Comparison of ENCODE assay signal across 7 mouse cellular contexts in the genomic region with DNA sequence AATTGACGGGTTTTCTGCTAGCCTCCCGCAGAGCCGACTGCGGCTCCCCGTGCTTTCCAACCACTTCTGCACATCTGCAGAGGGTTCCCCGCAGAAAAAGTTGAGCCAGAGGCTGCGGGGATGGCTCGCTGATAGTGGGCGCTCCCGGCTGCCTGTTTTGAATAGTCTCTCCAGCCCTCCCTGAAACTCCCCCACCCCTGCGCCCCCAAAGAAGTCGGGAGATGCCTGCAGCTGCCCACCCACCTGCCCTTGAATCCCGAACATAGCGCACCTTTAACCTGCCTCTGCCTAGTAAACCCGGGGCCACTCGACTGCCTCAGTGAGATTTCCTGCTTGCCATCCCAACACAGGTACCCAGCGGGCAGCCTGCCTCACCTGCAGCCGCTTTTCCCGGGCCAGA. TPM values are rescaled to one million over a fixed set of nuclear protein-coding genes. Genes with fewer than 3 reads are reported as not detected.
DNase-seq lines count a peak whose midpoint lies in the region; ATAC-seq and TF ChIP-seq lines count a peak whose summit lies in the region.

No protein-coding gene starts in this region.

- H3K36me3 ChIP-seq in lung, embryonic 14.5 days (ENCODE audit: insufficient read depth), result no peaks in the 10 kb centered on the region
- H3K36me3 ChIP-seq in forebrain, embryonic 11.5 days (ENCODE audit: control insufficient read depth, insufficient read depth, low read length), result no peaks in the 10 kb centered on the region
- no peaks in the 10 kb centered on the region for H3K36me3 ChIP-seq in intestine, embryonic 14.5 days (ENCODE audit: control insufficient read depth, insufficient read depth, low read length)
- no peaks in the 10 kb centered on the region for H3K36me3 ChIP-seq in neural tube, embryonic 13.5 days

- no peak overlapping the region for H3K27ac ChIP-seq in lung, embryonic 14.5 days (ENCODE audit: low read depth)
- H3K27ac ChIP-seq in forebrain, embryonic 11.5 days (ENCODE audit: low read depth, low read length), result no peak overlapping the region
- no peak overlapping the region for H3K27ac ChIP-seq in intestine, embryonic 14.5 days (ENCODE audit: low read depth)
- H3K27ac ChIP-seq in neural tube, embryonic 13.5 days (replicated peaks), result peak overlapping the region; percentile 91

- TF ChIP-seq CTCF in lung, embryonic 14.5 days (IDR thresholded peaks at IDR 0.05; ENCODE audit: low read depth), result no peak

- 0 out of 2 replicates have a peak, but pooled peaks cover 4% of the 10 kb centered on the region for H3K4me1 ChIP-seq in lung, embryonic 14.5 days (ENCODE audit: insufficient read depth)
- peaks cover 6% of the 10 kb centered on the region; the same call in 1 of the 2 replicates for H3K4me1 ChIP-seq in forebrain, embryonic 11.5 days (replicated peaks; ENCODE audit: control insufficient read depth, insufficient read depth, low read length)
- peaks cover 5% of the 10 kb centered on the region for H3K4me1 ChIP-seq in intestine, embryonic 14.5 days (replicated peaks; ENCODE audit: control insufficient read depth, insufficient read depth, low read length)
- H3K4me1 ChIP-seq in neural tube, embryonic 13.5 days (replicated peaks), result peaks cover 49% of the 10 kb centered on the region

- WGBS in lung, embryonic 14.5 days, result 1% methylated on average over 19 of the region's 19 CpGs
- WGBS in forebrain, embryonic 11.5 days, result under 1% methylated on average over 19 of the region's 19 CpGs
- WGBS in intestine, embryonic 14.5 days, result under 1% methylated on average over 19 of the region's 19 CpGs
- WGBS in neural tube, embryonic 13.5 days, result under 1% methylated on average over 19 of the region's 19 CpGs

- peak overlapping the region; percentile 45 for H3K4me3 ChIP-seq in lung, embryonic 14.5 days (ENCODE audit: low read depth, low read length)
- H3K4me3 ChIP-seq in forebrain, embryonic 11.5 days (ENCODE audit: low read depth, low read length), result peak overlapping the region; percentile 46
- peak overlapping the region; percentile 47 for H3K4me3 ChIP-seq in intestine, embryonic 14.5 days (ENCODE audit: low read depth, low read length)
- H3K4me3 ChIP-seq in neural tube, embryonic 13.5 days, result peak overlapping the region; percentile 55

- no peak for DNase-seq in lung, embryonic 14.5 days
- no peak for DNase-seq in lung, adult 18-20 months
- peak; percentile 63 for DNase-seq in forebrain, embryonic 11.5 days (ENCODE audit: low spot score)
- no peak for DNase-seq in intestine, embryonic 14.5 days (ENCODE audit: low spot score)
- no peak for DNase-seq in lung, postnatal 25 days (ENCODE audit: low spot score)
- DNase-seq in adrenal gland, adult (ENCODE audit: inconsistent age in 2 of 2, low spot score in 1 of 2), result no peak

- peaks cover 77% of the 10 kb centered on the region for H3K27me3 ChIP-seq in lung, embryonic 14.5 days (ENCODE audit: insufficient read depth, low read length)
- H3K27me3 ChIP-seq in forebrain, embryonic 11.5 days (ENCODE audit: control insufficient read depth, insufficient read depth, low read length), result peaks cover 41% of the 10 kb centered on the region
- peaks cover 82% of the 10 kb centered on the region for H3K27me3 ChIP-seq in intestine, embryonic 14.5 days (replicated peaks; ENCODE audit: control insufficient read depth, insufficient read depth, low read length)
- peaks cover 57% of the 10 kb centered on the region for H3K27me3 ChIP-seq in neural tube, embryonic 13.5 days

- H3K4me2 ChIP-seq in lung, embryonic 14.5 days, result peak overlapping the region; percentile 88
- H3K4me2 ChIP-seq in forebrain, embryonic 11.5 days (ENCODE audit: low read depth, low read length, severe bottlenecking), result peak overlapping the region; percentile 94
- H3K4me2 ChIP-seq in intestine, embryonic 14.5 days (ENCODE audit: low read length), result peak overlapping the region; percentile 95
- peak overlapping the region; percentile 75 for H3K4me2 ChIP-seq in neural tube, embryonic 13.5 days

- peak overlapping the region; percentile 38; the same call in 1 of the 2 replicates for H3K9ac ChIP-seq in lung, embryonic 14.5 days
- H3K9ac ChIP-seq in forebrain, embryonic 11.5 days (ENCODE audit: low read length), result peak overlapping the region; percentile 53
- peak overlapping the region; percentile 10; the same call in 1 of the 2 replicates for H3K9ac ChIP-seq in intestine, embryonic 14.5 days (ENCODE audit: low read length)
- peak overlapping the region; percentile 75 for H3K9ac ChIP-seq in neural tube, embryonic 13.5 days

- ATAC-seq in lung, embryonic 14.5 days (ENCODE audit: insufficient read depth), result no peak
- ATAC-seq in forebrain, embryonic 11.5 days (replicated peaks; ENCODE audit: low FRiP score), result 0 out of 2 replicates have a peak, but pooled peaks have one; percentile 10
- 0 out of 2 replicates have a peak, but pooled peaks have one; percentile 28 for ATAC-seq in intestine, embryonic 14.5 days (replicated peaks; ENCODE audit: low FRiP score, low TSS enrichment, low read depth)
- 0 out of 2 replicates have a peak, but pooled peaks have one; percentile 3 for ATAC-seq in neural tube, embryonic 13.5 days (ENCODE audit: low read depth)

- no peaks in the 10 kb centered on the region for H3K9me3 ChIP-seq in lung, embryonic 14.5 days (ENCODE audit: low read depth, low read length)
- no peaks in the 10 kb centered on the region for H3K9me3 ChIP-seq in forebrain, embryonic 11.5 days (ENCODE audit: control insufficient read depth, low read length)
- H3K9me3 ChIP-seq in intestine, embryonic 14.5 days (ENCODE audit: control insufficient read depth, low read length), result no peaks in the 10 kb centered on the region
- no peaks in the 10 kb centered on the region for H3K9me3 ChIP-seq in neural tube, embryonic 13.5 days

RNA-seq across cellular contexts. Expression of a gene that starts 0.5 kb away (rescaled TPM):
- 0.63 and 1.4 TPM in 2 replicates for polyA plus RNA-seq in lung, embryonic 14.5 days (2014; fragmentation: Nextera tagmentation; extraction: Ambion mirVana)
- polyA plus RNA-seq in forebrain, embryonic 11.5 days (2014; fragmentation: Nextera tagmentation; extraction: Ambion mirVana), result 0.86 and 1.2 TPM in 2 replicates
- polyA plus RNA-seq in intestine, embryonic 14.5 days (2014; fragmentation: Nextera tagmentation; extraction: Ambion mirVana), result 1.8 and 2.0 TPM in 2 replicates
- polyA plus RNA-seq in neural tube, embryonic 13.5 days (2015; fragmentation: Nextera tagmentation; extraction: Ambion mirVana), result 26.8 and 32.3 TPM in 2 replicates

RNA-seq across cellular contexts. Expression of a gene that starts 50.1 kb away (rescaled TPM):
- polyA plus RNA-seq in lung, embryonic 14.5 days (2014; fragmentation: Nextera tagmentation; extraction: Ambion mirVana), result not detected in 2 replicates
- polyA plus RNA-seq in forebrain, embryonic 11.5 days (2014; fragmentation: Nextera tagmentation; extraction: Ambion mirVana), result not detected in 2 replicates
- polyA plus RNA-seq in intestine, embryonic 14.5 days (2014; fragmentation: Nextera tagmentation; extraction: Ambion mirVana), result not detected in 2 replicates
- polyA plus RNA-seq in neural tube, embryonic 13.5 days (2015; fragmentation: Nextera tagmentation; extraction: Ambion mirVana), result 0.36 TPM in 1 of 2 replicates, not detected in the other

RNA-seq across cellular contexts. Expression of a gene that starts 50.7 kb away (rescaled TPM):
- 21.1 and 25.8 TPM in 2 replicates for polyA plus RNA-seq in lung, embryonic 14.5 days (2014; fragmentation: Nextera tagmentation; extraction: Ambion mirVana)
- 31.5 and 36.7 TPM in 2 replicates for polyA plus RNA-seq in forebrain, embryonic 11.5 days (2014; fragmentation: Nextera tagmentation; extraction: Ambion mirVana)
- 21.5 and 22.2 TPM in 2 replicates for polyA plus RNA-seq in intestine, embryonic 14.5 days (2014; fragmentation: Nextera tagmentation; extraction: Ambion mirVana)
- 30.7 and 35.5 TPM in 2 replicates for polyA plus RNA-seq in neural tube, embryonic 13.5 days (2015; fragmentation: Nextera tagmentation; extraction: Ambion mirVana)

Comparison
In these comparisons a context has a peak if more than half of its experiments do, and no peak if none do; other contexts are left out.
1. H3K9ac ChIP-seq: peak in every context shown above with its lines; median percentile 75 in neural tube, embryonic 13.5 days; 53 in forebrain, embryonic 11.5 days; 38 in lung, embryonic 14.5 days; 10 in intestine, embryonic 14.5 days.